Mouse (Mus musculus) heart, postnatal 0 days (tissue): Measurements from ENCODE around the gene Trio.

Source experiments
- CTCF ChIP-seq: IDR thresholded peaks from 2 replicates; pipeline ENCODE4 v1.5.1; 2016; ENCODE audit warnings: antibody characterized with exemption, control low read depth, low read depth
- EP300 ChIP-seq: IDR thresholded peaks from 2 replicates; pipeline ENCODE4 v1.6.1; 2016; ENCODE audit warnings: antibody characterized with exemption, low read depth

GRCm38 (mm10) chr15:27751612-27752405 lies 273.8 kb downstream of the Trio start:
- no peak for TF ChIP-seq EP300
- TF ChIP-seq CTCF, result peak; percentile 84
